Mouse (Mus musculus) thymus, postnatal 0 days (tissue): ENCODE measurements around the gene Ccne1. TPM values are rescaled to one million over a fixed set of nuclear protein-coding genes. Genes with fewer than 3 reads are reported as not detected.
"Not testable (repeated sequence)": the region's sequence is repeated elsewhere in the genome, so short reads cannot be mapped to it uniquely, and the experiment has no call there.

Experiments used
- DNase-seq: peaks from one replicate; pipeline ENCODE4 v3.0.0-alpha.2; 2015; ENCODE audit warnings: low spot score
- polyA plus RNA-seq: library from polyadenylated mRNA; unstranded; fragments of >200 nt; fragmentation: Nextera tagmentation; extraction: Ambion mirVana; gene quantifications from 2 replicates; pipeline ENCODE4 v1.2.1, GENCODE M21; 2015

The Ccne1 gene
- polyA plus RNA-seq: 35.2 and 36.2 TPM in 2 replicates

- DNase-seq: peak; percentile 98
Measured at GRCm38 (mm10) chr7:38107371-38108259, at the start of gene Ccne1. Gene Ccne1 (minus strand): TSS chr7:38107534.

DNA sequence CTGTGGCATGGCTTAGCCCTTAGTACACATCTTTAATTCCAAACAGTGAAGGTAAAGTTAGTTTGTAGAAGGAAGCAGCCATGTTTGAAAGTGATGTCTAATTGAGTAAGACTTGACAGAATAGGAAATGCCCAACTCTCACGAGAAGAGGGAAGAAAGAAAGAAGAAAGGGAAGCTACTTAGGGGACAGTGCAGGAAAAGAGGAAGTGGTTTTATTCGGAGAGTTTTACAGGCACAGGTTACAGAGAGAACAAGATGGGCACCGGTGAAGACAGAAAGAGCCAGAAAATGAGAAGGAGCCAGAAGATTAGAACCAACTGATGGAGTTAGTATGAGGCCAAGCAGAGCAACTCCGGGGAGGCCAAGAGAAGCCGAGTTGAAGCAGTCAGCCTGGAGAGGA lies 48.5 kb upstream of the Ccne1 start:
- no peak for DNase-seq

GRCm38 (mm10) chr7:38152571-38152970 lies 45.2 kb upstream of the Ccne1 start:
- DNase-seq: no peak

- no peak for DNase-seq
Measured at GRCm38 (mm10) chr7:38151706-38152312, 44.5 kb upstream of the Ccne1 start.

- DNase-seq: no peak
Measured at GRCm38 (mm10) chr7:38147477-38147876, 40.1 kb upstream of the Ccne1 start.

DNA sequence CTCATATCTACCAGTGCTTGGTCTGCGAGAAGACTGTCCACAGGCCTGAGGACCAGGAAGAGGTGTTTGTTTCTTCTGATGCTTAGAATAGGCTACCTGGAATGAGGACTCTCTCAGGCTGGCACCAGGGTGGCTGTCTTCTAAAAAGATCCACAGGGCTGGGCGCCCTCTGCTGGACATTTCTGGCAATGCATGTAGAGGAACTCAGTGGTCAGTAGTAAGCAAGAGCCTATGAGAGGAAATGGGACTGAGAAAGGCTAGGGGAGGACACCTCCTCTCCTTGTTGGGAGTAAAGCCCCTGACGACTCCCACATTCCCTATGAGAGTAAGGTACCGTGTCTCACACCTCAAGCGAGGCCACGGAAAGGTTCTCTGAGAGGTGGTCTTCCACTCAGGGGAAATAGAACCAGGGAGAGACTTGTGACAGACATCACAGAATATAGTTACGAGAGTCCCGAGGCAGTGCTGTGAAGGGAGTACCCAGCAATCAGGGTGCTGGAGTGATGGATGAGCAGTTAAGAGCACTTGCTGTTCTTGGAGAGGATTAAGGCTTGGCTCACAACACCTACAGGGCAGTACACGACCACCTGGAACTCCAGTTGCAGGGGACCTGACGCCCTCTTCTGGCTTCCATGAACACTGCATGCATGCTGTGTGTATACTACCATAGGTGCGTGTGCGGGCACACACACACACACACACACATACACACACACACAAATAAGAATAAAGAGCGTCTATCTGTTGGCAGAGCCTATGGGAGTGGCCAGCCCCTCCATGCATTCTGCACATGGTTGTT lies 34.6 kb upstream of the Ccne1 start:
- peak; percentile 84 for DNase-seq

- DNase-seq: no peak
Measured at GRCm38 (mm10) chr7:38140324-38140723, 33.0 kb upstream of the Ccne1 start.

GRCm38 (mm10) chr7:38134471-38134870 lies 27.1 kb upstream of the Ccne1 start:
- no peak for DNase-seq

GRCm38 (mm10) chr7:38131186-38131585 lies 23.9 kb upstream of the Ccne1 start:
- DNase-seq: peak; percentile 63

DNA sequence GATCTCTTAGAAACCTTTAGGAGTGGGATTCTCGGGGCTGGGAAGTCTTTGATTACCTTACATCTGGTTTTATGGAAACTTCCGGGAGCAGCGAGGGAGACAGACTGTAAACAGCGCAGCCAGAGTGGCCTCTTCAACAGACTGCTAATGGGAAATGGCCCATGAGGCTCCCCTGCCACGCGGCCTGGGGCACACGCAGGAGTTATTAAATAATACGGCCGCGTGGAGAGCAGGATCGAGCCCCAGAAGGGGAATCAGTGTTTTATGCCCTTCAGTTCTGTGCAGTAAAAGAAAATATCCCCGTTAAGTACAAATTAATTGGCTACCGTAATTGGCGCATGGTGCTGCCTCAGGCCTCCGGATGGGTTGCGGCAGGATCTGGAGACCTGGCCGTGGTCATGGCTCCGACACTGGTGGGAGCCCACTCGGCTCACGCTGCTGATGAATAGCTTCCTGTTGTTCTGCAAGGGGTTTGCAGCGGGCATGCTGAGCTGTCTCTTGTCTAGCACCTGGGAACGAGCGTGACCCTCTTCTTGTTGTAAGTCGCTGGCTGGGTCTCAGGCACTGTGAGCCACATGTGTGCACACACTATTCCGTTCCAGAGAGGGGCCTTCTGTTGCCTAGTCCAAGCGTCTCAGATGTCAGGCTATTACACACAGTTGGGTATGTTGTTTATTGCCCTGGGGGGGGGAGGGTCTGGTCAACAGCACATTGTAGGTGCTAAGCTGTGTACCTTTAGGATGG lies 22.8 kb upstream of the Ccne1 start:
- DNase-seq: no peak

GRCm38 (mm10) chr7:38129491-38129890 lies 22.2 kb upstream of the Ccne1 start:
- DNase-seq: no peak

GRCm38 (mm10) chr7:38128256-38128655 lies 20.9 kb upstream of the Ccne1 start:
- not testable (repeated sequence) for DNase-seq

DNA sequence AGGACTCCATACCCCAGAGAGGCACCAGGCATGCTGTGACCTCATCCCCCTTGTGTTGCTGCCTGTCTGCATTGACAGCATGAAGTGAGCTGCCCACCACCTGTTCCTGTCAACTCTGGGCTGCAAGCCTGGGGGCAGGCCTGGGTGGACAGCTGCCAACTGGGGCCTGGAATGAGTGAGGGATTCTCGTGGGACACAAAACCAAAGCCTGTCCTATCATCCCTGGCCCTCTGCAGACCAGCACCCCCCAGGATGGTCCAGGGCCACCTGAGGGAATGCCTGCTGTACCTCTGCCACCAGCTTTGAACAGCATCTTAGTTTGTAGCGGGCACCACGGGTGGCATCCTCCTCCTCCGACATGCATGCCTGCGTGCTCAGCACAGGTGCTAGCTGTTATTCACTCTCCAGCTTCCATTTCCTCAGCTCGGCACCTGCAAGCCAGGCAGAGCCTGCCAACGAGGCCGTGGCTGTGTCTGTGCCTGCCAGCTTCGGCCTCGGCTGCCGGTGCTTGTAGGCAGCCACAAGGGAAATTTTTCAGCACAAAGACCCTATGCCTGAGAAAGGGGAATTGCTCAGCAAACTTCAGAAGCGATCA lies 18.3 kb upstream of the Ccne1 start:
- DNase-seq: no peak

GRCm38 (mm10) chr7:38124164-38124563 lies 16.8 kb upstream of the Ccne1 start:
- not testable (repeated sequence) for DNase-seq

- no peak for DNase-seq
Measured at GRCm38 (mm10) chr7:38118594-38118993, 11.3 kb upstream of the Ccne1 start.

GRCm38 (mm10) chr7:38112451-38112850 lies 5.1 kb upstream of the Ccne1 start:
- DNase-seq: no peak

DNA sequence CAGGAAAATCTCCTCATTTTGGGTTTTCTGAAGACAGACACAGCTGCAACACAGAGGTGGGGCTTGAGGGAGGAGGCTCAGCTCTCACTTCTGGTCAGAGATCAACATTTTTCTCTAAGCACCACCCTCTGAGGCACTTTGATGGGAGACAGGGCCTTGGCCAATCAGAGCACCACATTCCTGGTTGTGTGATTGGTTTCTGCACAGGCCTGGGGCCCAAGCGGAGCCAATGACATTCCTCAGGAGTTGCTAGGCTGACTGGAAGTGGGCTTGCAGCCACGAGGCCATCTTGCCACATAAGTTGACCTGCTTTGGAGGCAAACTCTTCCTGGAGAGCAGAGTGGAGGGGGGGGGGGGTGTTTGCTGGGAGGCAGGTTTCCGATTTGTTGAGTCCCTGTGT lies 4.7 kb upstream of the Ccne1 start:
- no peak for DNase-seq

- DNase-seq: peak; percentile 64
Measured at GRCm38 (mm10) chr7:38108260-38108632, 912 bp upstream of the Ccne1 start.

DNA sequence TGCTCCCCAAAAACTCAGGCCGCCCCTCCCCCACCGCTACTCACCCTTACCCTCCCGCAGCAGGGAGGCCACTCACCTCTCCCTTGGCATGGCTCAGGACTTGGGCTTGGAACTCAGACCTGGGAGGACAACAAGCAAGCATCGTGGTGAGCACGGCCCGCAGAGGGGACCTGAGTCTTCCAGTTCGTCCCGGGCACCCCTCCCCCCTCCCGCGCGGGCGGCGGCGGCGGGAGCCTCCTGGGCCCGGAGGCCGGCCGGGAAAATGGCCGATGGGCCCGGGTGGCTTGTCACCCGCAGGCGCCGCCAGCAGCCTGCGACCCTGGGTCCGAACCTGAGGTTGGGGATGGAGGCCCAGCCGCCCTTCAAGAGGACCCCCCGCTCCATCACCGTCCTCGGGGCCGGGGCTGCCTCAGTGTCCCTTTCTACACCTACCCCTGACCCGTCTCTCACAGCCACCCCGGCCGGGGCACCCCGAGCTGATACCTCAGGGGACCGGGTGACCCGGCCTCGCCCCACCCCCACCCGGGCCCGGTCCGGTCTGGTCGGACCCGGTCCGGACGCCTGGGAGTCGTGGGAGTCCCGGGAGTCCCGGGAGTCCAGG lies 523 bp downstream of the Ccne1 start:
- DNase-seq: peak; percentile 28

DNA sequence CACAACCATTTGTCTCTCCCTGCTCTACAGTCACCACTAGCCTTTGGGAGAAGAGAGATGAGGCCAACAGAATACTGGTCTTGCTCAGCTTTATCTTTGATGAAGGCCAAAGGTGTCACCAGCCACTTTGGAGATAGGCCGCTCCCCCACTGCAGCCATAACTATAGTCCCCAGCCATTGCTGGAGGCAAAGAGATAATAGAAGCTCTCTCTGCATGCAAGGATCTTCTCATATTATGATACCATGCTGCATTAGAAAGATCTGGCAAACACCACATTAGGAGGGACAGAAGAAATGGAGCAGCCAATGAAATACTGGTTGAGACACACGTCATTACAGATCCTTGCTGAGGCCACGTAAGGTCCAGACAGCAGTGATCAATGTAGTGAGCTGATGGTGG lies 2.0 kb downstream of the Ccne1 start:
- DNase-seq: no peak
